Mouse (Mus musculus) kidney, postnatal 25 days (tissue): ENCODE data around the gene Lcor.

Experiments used
- DNase-seq, 2 experiments: peaks; one replicate each; pipeline ENCODE4 v3.0.0; 2021; ENCODE audit warnings: mixed read lengths in 2 of 2

Lcor gene

DNA sequence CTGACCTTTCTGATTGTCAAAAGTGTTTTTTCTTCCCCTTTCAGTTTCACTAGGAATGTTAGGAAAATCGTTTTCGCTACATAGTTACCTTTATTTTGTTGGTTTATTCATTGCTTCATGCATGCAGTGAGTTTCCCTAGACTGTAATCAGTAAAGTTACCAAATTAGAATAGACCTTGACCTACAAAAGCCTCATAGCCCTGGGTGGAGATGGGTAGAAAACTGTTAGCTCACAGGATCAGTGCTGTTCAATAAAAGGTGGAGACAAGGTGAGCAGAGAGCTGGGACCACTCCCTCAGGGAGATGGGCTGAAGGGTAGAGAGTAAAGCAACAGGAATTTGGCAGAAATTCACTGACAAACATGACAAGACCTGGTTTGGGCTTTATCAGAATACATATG lies 91.3 kb downstream of the Lcor start:
- no peak for DNase-seq

- DNase-seq = no peak
These were observed 95.1 kb downstream of the Lcor start for GRCm38 (mm10) chr19:41577576-41577975.

GRCm38 (mm10) chr19:41579311-41579920 lies 97.0 kb downstream of the Lcor start:
- DNase-seq = peak; percentile 71 to 80

DNA sequence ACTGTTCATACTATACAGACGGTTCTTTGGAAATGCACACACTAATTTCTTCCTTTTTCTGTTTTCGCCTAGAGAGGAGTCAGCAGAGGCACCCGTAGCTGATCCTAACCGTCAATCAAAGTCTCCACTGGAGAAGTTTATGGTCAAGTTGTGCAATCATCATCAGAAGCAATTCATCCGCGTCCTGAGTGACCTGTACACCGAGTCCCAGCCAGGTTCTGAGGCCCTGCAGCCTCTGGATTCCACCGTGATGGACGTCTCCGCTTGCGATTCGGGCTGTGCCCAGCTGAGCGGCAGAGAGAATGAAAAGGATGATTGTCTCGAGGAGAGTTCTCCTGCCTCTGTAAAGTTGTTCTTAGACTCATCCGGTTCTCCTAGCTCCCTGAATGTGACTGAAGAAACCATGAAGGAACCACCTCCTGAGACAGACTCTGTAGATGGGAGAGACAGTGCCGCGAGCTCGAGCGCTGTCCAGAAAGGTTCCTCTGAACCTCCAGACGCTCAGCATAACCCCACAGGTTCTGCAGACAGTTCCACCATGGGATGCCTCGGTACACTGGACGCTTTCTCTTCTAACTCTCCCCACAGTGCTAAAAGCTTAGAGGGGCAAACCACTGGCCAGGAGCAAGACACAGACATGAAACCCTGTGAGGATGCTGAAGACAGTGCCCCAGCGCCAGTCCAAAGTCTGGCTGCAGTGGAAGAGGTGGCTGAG lies 99.4 kb downstream of the Lcor start, which contains the start of gene Gm340:
Gene Gm340 (plus strand): TSS at position 665 of the 715 bp plus-strand sequence.
- DNase-seq = no peak

DNA sequence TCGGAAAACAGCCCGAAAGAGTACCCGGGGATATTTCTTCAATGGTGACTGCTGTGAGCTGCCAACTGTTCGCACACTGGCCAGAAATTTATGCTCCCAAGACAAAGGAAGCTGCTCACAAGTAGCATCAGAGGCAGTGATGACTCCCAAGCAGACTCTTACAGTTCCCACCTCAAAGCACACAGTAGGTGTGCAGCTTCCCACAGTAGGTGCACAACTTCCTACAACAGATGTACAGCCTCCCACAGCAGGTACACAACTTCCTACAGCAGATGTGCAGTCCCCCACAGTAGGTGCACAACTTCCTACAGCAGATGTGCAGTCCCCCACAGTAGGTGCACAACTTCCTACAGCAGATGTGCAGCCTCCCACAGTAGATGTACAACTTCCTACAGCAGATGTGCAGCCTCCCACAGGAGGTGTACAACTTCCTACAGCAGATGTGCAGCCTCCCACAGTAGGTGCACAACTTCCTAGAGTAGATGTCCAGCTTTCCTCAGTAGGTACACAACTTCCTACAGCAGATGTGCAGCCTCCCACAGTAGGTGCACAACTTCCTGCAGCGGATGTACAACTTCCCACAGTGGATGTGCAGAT lies 100.6 kb downstream of the Lcor start:
- DNase-seq = no peak

DNA sequence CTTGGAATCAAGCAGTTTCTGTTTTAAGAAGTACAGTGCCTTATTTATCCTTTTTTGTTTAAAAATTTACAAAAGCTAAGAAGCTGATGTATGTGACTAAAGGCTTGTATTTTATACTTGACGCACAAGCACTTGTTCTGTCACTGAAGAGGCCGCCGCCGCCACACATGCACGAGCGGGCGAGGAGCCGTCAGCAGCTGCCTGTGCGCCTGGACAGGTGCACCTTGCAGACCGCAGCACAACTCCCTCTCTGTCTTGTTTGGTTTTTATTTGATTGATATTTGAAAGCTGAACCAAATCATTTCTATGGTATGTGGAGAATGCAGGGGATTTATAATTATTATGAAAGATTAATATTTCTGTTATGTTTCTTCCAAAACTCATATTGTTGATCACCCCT lies 104.3 kb downstream of the Lcor start:
- no peak for DNase-seq

DNA sequence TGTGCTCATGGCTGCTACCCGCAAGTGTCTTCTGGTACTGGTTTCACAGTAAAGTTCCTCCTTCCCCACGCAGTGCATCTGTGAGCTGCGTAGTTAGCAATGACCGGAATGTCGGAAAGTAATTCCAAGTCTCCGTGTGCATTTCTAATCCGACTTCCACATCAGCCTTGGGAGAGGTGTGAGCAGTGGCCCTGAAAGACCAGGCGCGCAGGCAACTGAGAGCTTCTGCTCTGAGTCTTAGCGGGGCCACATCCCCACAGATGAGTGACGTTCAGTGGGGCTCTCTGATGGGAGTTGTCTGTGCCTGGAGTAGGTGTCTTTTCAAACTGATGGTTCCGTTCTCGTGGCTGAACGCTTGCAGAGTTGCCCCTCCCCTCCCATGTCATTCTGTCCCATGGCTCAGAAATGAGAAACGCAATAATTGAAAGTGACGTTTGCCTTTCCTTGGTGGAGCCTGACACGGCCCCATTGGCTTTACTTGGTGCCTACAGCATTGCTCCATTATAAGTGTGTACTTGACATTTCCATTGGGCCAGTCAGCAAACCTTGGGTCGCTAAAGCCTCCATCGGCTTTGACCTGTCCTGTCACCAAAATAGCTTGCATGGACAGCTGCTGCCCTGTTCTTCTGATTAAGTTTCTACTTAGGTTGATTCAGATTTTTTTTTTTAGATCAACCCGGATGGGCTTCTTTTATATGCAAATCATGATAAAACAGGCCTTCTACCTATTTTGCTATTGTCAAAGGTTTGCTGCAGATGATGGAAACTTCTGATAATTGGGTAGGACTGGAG lies 105.2 kb downstream of the Lcor start:
- no peak for DNase-seq

- DNase-seq = no peak
These were observed 106.6 kb downstream of the Lcor start for GRCm38 (mm10) chr19:41589026-41589425.

GRCm38 (mm10) chr19:41589681-41590080 lies 107.2 kb downstream of the Lcor start:
- no peak for DNase-seq

- no peak for DNase-seq
These were observed 109.4 kb downstream of the Lcor start for GRCm38 (mm10) chr19:41591808-41592207.

DNA sequence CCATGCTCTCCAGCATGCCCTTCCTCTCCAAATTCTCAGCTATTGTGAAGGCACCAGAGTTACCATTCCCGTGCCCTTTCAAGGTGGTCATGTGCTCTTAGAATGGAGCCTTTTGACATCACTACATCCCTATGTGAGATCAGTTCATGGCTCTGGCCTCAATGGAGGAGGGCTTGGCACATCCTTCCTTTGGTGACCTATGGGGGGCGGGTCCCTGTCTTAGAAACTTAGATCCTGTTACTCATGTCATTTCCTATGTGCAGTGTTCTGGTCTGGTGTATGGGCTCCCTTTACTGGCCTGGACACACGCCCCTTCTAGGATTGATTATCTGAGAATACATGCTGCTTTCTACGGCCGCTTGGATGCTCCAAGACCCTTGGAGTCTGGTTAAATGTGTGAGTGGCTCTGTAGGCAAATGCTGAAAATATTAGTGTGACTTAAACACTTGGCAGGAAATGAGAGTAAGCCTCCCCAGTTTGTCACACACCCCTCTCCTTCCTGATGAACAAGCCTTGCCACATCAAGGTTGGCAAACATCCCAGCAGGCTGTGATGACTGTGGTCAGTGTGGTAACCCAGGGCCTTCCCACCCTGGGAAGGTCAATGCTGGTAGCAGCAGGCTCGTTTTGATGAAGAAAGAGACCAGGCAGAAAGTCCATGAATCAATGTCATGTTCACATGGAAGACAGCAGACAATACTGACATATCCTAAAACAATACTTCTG lies 114.9 kb downstream of the Lcor start:
- DNase-seq = no peak

DNA sequence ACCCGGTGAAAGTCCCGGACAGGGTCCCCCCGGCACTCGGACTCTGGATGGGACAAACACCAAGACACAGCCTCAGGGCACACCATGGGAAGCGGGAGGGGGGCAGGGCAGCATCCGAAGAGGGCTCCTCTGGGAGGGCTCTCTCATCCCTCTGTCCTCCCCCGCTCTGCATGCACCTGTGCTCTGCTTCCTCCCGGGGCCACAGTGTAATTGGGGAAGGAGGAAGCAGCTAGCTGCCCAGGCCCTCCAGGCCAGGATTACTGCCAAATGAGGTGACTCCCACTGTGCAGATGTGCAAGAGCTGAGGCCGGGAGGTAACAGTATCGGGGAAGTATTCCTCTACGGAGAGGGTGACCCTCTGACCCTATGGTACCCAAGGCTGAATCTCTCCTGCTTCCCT lies 118.2 kb downstream of the Lcor start:
- no peak for DNase-seq

DNA sequence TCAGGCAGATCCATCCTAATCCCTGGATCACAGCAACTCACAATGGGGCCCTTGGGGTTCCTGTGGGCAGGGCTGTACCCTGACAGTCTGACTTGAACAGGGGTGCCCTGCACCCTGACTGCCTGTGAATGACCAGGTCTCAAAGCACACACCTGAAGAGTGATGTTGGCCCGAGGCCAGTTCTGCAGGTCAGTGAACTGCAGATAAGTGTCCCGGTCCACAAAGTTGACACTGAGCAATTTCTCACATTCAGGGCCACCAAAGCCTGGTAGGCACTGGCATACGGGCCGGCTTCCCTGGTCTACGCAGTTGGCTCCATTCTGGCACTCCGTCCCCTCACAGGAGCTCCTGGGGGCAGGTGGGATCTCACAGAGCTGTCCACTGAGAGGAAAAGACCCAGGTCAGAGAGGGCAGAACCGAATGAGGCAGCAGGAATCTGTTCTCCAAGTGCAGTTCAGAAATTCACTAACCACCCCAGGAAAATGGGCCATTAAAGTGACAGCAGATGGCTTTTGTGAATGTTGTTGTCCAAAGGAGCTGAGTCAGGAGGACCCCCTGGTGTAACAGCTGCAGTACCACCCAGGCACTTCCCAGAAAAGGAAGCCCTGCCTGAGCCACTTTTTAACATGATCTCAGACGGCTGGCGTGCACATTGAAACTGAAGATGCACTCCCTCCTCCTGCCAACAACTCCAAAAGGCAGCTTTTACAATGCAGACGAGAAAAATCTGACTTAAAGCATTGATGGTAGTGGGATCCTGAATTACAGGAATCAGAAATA lies 124.0 kb downstream of the Lcor start:
- no peak for DNase-seq

GRCm38 (mm10) chr19:41611683-41612082 lies 129.2 kb downstream of the Lcor start:
- DNase-seq = no peak
